Mouse (Mus musculus) C2C12 (cell line): ENCODE measurements around the gene Syt17. TPM values are rescaled to one million over a fixed set of nuclear protein-coding genes. Genes with fewer than 3 reads are reported as not detected.
"Not testable (repeated sequence)": the region's sequence is repeated elsewhere in the genome, so short reads cannot be mapped to it uniquely, and the experiment has no call there.

Experiments
- H3K27me3 ChIP-seq: one replicate; pipeline ENCODE4 v1.6.1; 2011; ENCODE audit not compliant: control insufficient read depth, insufficient read depth, insufficient read length
- H3K36me3 ChIP-seq: one replicate; pipeline ENCODE4 v1.6.1; 2011; ENCODE audit not compliant: control insufficient read depth, insufficient read depth
- H3K4me3 ChIP-seq: one replicate; pipeline ENCODE4 v1.5.1; 2011; ENCODE audit warnings: mild to moderate bottlenecking, control low read depth; ENCODE audit not compliant: poor library complexity, insufficient read depth, severe bottlenecking
- H3K79me2 ChIP-seq: one replicate; pipeline ENCODE4 v1.6.1; 2011; ENCODE audit not compliant: control insufficient read depth, insufficient read depth
- H3K79me3 ChIP-seq: one replicate; pipeline ENCODE4 v1.6.1; 2011; ENCODE audit warnings: low read depth, control low read depth
- H3ac ChIP-seq: one replicate; pipeline ENCODE3; 2011; ENCODE audit warnings: low read depth; ENCODE audit not compliant: control insufficient read depth, insufficient read length
- CEBPB ChIP-seq: IDR thresholded peaks from one replicate; pipeline ENCODE4 v1.6.1; 2011; ENCODE audit warnings: low read depth, mild to moderate bottlenecking, control low read depth, moderate library complexity
- CTCF ChIP-seq: IDR thresholded peaks from one replicate; pipeline ENCODE4 v1.5.1; 2011; ENCODE audit not compliant: control insufficient read depth, insufficient read depth, insufficient read length
- FOSL1 ChIP-seq: IDR thresholded peaks from one replicate; pipeline ENCODE4 v1.8.0; 2011; ENCODE audit warnings: mild to moderate bottlenecking, low read length; ENCODE audit not compliant: poor library complexity, insufficient read depth, severe bottlenecking
- MAX ChIP-seq: IDR thresholded peaks from one replicate; pipeline ENCODE4 v1.6.1; 2011; ENCODE audit warnings: mild to moderate bottlenecking, control low read depth
- MYOD1 ChIP-seq: IDR thresholded peaks from one replicate; pipeline ENCODE4 v1.6.1; 2011; ENCODE audit warnings: low read depth; ENCODE audit not compliant: control insufficient read depth, insufficient read length
- MYOG ChIP-seq: IDR thresholded peaks from one replicate; pipeline ENCODE4 v1.6.1; 2011; ENCODE audit not compliant: control insufficient read depth, insufficient read length; ENCODE audit errors: extremely low read depth
- USF1 ChIP-seq: IDR thresholded peaks from one replicate; pipeline ENCODE4 v1.6.1; 2011; ENCODE audit warnings: low read depth, mild to moderate bottlenecking, control low read depth, moderate library complexity
- polyA plus RNA-seq: library from polyadenylated mRNA; unstranded; fragments of >200 nt; fragmentation: generic; extraction: Trizol; gene quantifications from one replicate; pipeline ENCODE4 v1.2.1, GENCODE M21; 2012; ENCODE audit warnings: missing spikeins

Syt17 gene
- polyA plus RNA-seq, 1 experiment, result 5.3 TPM

GRCm38 (mm10) chr7:118365251-118365650 is 82.8 kb downstream of the Syt17 start:
- H3K79me3 ChIP-seq, result no peaks in the 10 kb centered on the region
- H3ac ChIP-seq, result no peak overlapping the region
- TF ChIP-seq CTCF (no peak), MYOD1 (no peak), USF1 (no peak), MAX (no peak), FOSL1 (no peak), CEBPB (no peak), MYOG (no peak)
- no peaks in the 10 kb centered on the region for H3K27me3 ChIP-seq
- H3K36me3 ChIP-seq, result no peaks in the 10 kb centered on the region
- H3K4me3 ChIP-seq, result no peak overlapping the region
- no peaks in the 10 kb centered on the region for H3K79me2 ChIP-seq

DNA sequence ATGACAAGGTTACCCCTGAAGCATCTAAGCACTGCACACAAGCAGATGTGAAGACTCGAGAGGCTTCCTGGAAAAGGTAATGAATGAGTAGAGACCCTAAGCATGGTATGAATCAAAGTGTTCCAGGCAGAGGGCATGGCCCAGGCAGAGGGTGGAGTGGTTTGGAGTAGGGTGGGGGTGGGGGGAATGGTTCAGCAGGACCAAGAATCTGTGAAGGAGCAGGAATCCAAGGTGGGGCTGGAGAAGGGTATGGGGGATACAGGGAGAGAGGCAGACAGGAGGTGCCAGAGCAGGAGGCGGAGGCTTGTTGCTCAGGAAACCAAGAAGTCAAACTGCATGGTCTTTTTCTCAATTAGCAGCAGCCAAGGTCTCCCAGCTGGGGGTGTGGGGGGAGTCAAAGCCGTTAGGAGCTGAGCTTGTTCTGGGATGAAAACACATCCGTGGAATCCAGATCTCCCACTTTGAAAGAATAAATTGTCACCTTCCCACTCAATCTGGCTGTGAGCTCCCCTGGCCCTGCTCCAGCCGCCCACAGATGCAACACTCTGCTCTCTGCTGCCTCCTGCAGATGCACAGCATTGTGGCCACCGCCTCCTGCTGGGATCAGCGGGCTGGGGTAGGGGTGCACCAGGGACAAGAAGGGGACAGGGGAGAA is 83.5 kb downstream of the Syt17 start:
- TF ChIP-seq MYOD1, result no peak
- TF ChIP-seq MAX, result no peak
- TF ChIP-seq FOSL1, result no peak
- TF ChIP-seq CEBPB, result no peak
- no peak for TF ChIP-seq MYOG
- TF ChIP-seq USF1, result no peak
- TF ChIP-seq CTCF, result no peak
- H3K27me3 ChIP-seq, result no peaks in the 10 kb centered on the region
- H3ac ChIP-seq, result no peak overlapping the region
- no peaks in the 10 kb centered on the region for H3K79me3 ChIP-seq
- no peaks in the 10 kb centered on the region for H3K79me2 ChIP-seq
- no peak overlapping the region for H3K4me3 ChIP-seq
- H3K36me3 ChIP-seq, result no peaks in the 10 kb centered on the region

- TF ChIP-seq CTCF, result no peak
- no peak for TF ChIP-seq MAX
- TF ChIP-seq CEBPB, result no peak
- TF ChIP-seq MYOG, result no peak
- no peak for TF ChIP-seq FOSL1
- no peak for TF ChIP-seq USF1
- no peak for TF ChIP-seq MYOD1
- Histone ChIP-seq H3K79me2 (no peaks in the 10 kb centered on the region), H3K36me3 (no peaks in the 10 kb centered on the region), H3K27me3 (no peaks in the 10 kb centered on the region), H3K4me3 (no peak overlapping the region), H3ac (no peak overlapping the region), H3K79me3 (no peaks in the 10 kb centered on the region)
Observed at GRCm38 (mm10) chr7:118363587-118364233, 84.3 kb downstream of the Syt17 start.

GRCm38 (mm10) chr7:118362931-118363330 is 85.1 kb downstream of the Syt17 start:
- Histone ChIP-seq H3K4me3 (no peak overlapping the region), H3K79me2 (no peaks in the 10 kb centered on the region), H3ac (no peak overlapping the region), H3K79me3 (no peaks in the 10 kb centered on the region), H3K27me3 (no peaks in the 10 kb centered on the region), H3K36me3 (no peaks in the 10 kb centered on the region)
- TF ChIP-seq FOSL1 (no peak), MYOD1 (no peak), CTCF (no peak), MYOG (no peak), USF1 (no peak), CEBPB (no peak)

GRCm38 (mm10) chr7:118362258-118362657 is 85.8 kb downstream of the Syt17 start:
- Histone ChIP-seq H3ac (no peak overlapping the region), H3K27me3 (no peaks in the 10 kb centered on the region), H3K79me2 (no peaks in the 10 kb centered on the region), H3K4me3 (no peak overlapping the region), H3K79me3 (no peaks in the 10 kb centered on the region), H3K36me3 (no peaks in the 10 kb centered on the region)
- no peak for TF ChIP-seq CEBPB

DNA sequence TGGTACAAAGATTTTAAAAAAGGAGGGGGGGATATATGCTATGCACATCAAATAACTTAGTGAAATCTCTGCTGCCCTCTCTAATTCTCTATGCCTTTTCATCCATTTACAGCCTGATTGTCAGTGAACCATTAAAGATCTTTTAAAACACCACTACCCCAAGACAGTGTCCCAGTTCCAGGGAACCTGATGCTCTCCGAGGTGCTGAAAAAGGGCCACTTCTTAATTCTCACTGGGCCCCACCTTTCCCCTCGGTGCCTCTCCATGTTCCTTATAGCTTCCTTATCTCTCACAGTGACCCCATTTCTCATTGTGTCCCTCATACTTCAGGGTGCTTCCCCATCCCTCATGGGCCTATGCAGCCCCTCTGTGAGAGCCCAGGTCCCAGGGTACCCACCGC is 89.0 kb downstream of the Syt17 start:
- Histone ChIP-seq H3K4me3 (no peak overlapping the region), H3K36me3 (no peaks in the 10 kb centered on the region), H3K79me3 (no peaks in the 10 kb centered on the region), H3K27me3 (no peaks in the 10 kb centered on the region), H3K79me2 (no peaks in the 10 kb centered on the region), H3ac (no peak overlapping the region)
- TF ChIP-seq MAX (no peak), CTCF (no peak), USF1 (no peak), MYOD1 (no peak), CEBPB (no peak), MYOG (no peak), FOSL1 (no peak)

- H3K79me3 ChIP-seq, H3K27me3 ChIP-seq, H3ac ChIP-seq, H3K79me2 ChIP-seq, H3K4me3 ChIP-seq, H3K36me3 ChIP-seq: not testable (repeated sequence)
Observed at GRCm38 (mm10) chr7:118356410-118357005, 91.5 kb downstream of the Syt17 start.
